Mouse (Mus musculus): ENCODE results near the gene Tle2.
A peak's percentile ranks its signal among the peaks of the same experiment; 100 is the strongest.

Tle2 gene

GRCm38 (mm10) chr10:81541803-81542202 lies 32.6 kb upstream of the Tle2 start:
- Histone ChIP-seq H3K4me1 (replicated peaks; ENCODE audit: low read depth, low read length) (peaks cover 69% of the 10 kb centered on the region), H3K4me3 (replicated peaks; ENCODE audit: low read length) (peak overlapping the region; percentile 91), H3K27me3 (ENCODE audit: insufficient read depth, low read length) (peaks cover 13% of the 10 kb centered on the region), H3K9me3 (ENCODE audit: low read length) (no peaks in the 10 kb centered on the region), H3K36me3 (ENCODE audit: insufficient read depth, low read length) (peaks cover 43% of the 10 kb centered on the region)
- TF ChIP-seq POU5F1 (IDR thresholded peaks at IDR 0.05; ENCODE audit: borderline replicate concordance, low read length): no peak
- TF ChIP-seq NANOG (IDR thresholded peaks at IDR 0.05; ENCODE audit: borderline replicate concordance, low read length): no peak
- no peak for TF ChIP-seq CTCF (conservative IDR thresholded peaks at IDR 0.05; ENCODE audit: low read length)

GRCm38 (mm10) chr10:81542727-81543460 lies 31.5 kb upstream of the Tle2 start:
- peak overlapping the region; percentile 91 for H3K4me3 ChIP-seq (replicated peaks; ENCODE audit: low read length)
- H3K9me3 ChIP-seq (ENCODE audit: low read length): no peaks in the 10 kb centered on the region
- H3K4me1 ChIP-seq (replicated peaks; ENCODE audit: low read depth, low read length): peaks cover 65% of the 10 kb centered on the region
- H3K27me3 ChIP-seq (ENCODE audit: insufficient read depth, low read length): peaks cover 13% of the 10 kb centered on the region
- no peak for TF ChIP-seq NANOG (IDR thresholded peaks at IDR 0.05; ENCODE audit: borderline replicate concordance, low read length)
- no peak for TF ChIP-seq CTCF (conservative IDR thresholded peaks at IDR 0.05; ENCODE audit: low read length)
- no peak for TF ChIP-seq POU5F1 (IDR thresholded peaks at IDR 0.05; ENCODE audit: borderline replicate concordance, low read length)
- H3K36me3 ChIP-seq (ENCODE audit: insufficient read depth, low read length): peaks cover 39% of the 10 kb centered on the region

- Histone ChIP-seq H3K4me1 (replicated peaks; ENCODE audit: low read depth, low read length) (peaks cover 66% of the 10 kb centered on the region), H3K4me3 (replicated peaks; ENCODE audit: low read length) (peak overlapping the region; percentile 91), H3K27me3 (ENCODE audit: insufficient read depth, low read length) (peaks cover 13% of the 10 kb centered on the region), H3K9me3 (ENCODE audit: low read length) (no peaks in the 10 kb centered on the region), H3K36me3 (ENCODE audit: insufficient read depth, low read length) (peaks cover 31% of the 10 kb centered on the region)
- TF ChIP-seq POU5F1 (IDR thresholded peaks at IDR 0.05; ENCODE audit: borderline replicate concordance, low read length): no peak
These were observed 30.7 kb upstream of the Tle2 start for GRCm38 (mm10) chr10:81543633-81544032.

GRCm38 (mm10) chr10:81544296-81545160 lies 29.8 kb upstream of the Tle2 start:
- Histone ChIP-seq H3K4me3 (replicated peaks; ENCODE audit: low read length) (peak overlapping the region; percentile 91), H3K27me3 (ENCODE audit: insufficient read depth, low read length) (peaks cover 13% of the 10 kb centered on the region), H3K36me3 (ENCODE audit: insufficient read depth, low read length) (peaks cover 22% of the 10 kb centered on the region), H3K9me3 (ENCODE audit: low read length) (no peaks in the 10 kb centered on the region), H3K4me1 (replicated peaks; ENCODE audit: low read depth, low read length) (peaks cover 69% of the 10 kb centered on the region)
- TF ChIP-seq NANOG (IDR thresholded peaks at IDR 0.05; ENCODE audit: borderline replicate concordance, low read length): no peak
- no peak for TF ChIP-seq CTCF (conservative IDR thresholded peaks at IDR 0.05; ENCODE audit: low read length)
- no peak for TF ChIP-seq POU5F1 (IDR thresholded peaks at IDR 0.05; ENCODE audit: borderline replicate concordance, low read length)

GRCm38 (mm10) chr10:81545161-81545747 lies 29.1 kb upstream of the Tle2 start, which contains the start of gene Gna11:
Gna11 (minus strand) TSS chr10:81545190.
- Histone ChIP-seq H3K9me3 (ENCODE audit: low read length) (no peaks in the 10 kb centered on the region), H3K4me3 (replicated peaks; ENCODE audit: low read length) (peak within 1 kb of the TSS; percentile 91), H3K4me1 (replicated peaks; ENCODE audit: low read depth, low read length) (peaks cover 68% of the 10 kb centered on the region), H3K36me3 (ENCODE audit: insufficient read depth, low read length) (peaks cover 15% of the 10 kb centered on the region), H3K27me3 (ENCODE audit: insufficient read depth, low read length) (peaks cover 13% of the 10 kb centered on the region)
- no peak for TF ChIP-seq NANOG (IDR thresholded peaks at IDR 0.05; ENCODE audit: borderline replicate concordance, low read length)
- TF ChIP-seq POU5F1 (IDR thresholded peaks at IDR 0.05; ENCODE audit: borderline replicate concordance, low read length): no peak
- no peak for TF ChIP-seq CTCF (conservative IDR thresholded peaks at IDR 0.05; ENCODE audit: low read length)

- Histone ChIP-seq H3K4me3 (replicated peaks; ENCODE audit: low read length) (no peak overlapping the region), H3K27me3 (ENCODE audit: insufficient read depth, low read length) (peaks cover 13% of the 10 kb centered on the region)
These were observed 28.0 kb upstream of the Tle2 start for GRCm38 (mm10) chr10:81546332-81546731.

GRCm38 (mm10) chr10:81546788-81547571 lies 27.4 kb upstream of the Tle2 start:
- Histone ChIP-seq H3K4me3 (replicated peaks; ENCODE audit: low read length) (no peak overlapping the region), H3K36me3 (ENCODE audit: insufficient read depth, low read length) (peaks cover 5% of the 10 kb centered on the region; the same call in 1 of the 2 replicates), H3K4me1 (replicated peaks; ENCODE audit: low read depth, low read length) (peaks cover 61% of the 10 kb centered on the region), H3K9me3 (ENCODE audit: low read length) (no peaks in the 10 kb centered on the region), H3K27me3 (ENCODE audit: insufficient read depth, low read length) (peaks cover 13% of the 10 kb centered on the region)
- no peak for TF ChIP-seq NANOG (IDR thresholded peaks at IDR 0.05; ENCODE audit: borderline replicate concordance, low read length)
- no peak for TF ChIP-seq CTCF (conservative IDR thresholded peaks at IDR 0.05; ENCODE audit: low read length)
- TF ChIP-seq POU5F1 (IDR thresholded peaks at IDR 0.05; ENCODE audit: borderline replicate concordance, low read length): no peak

More at GRCm38 (mm10) chr10:81546332-81546731, 28.0 kb upstream of the Tle2 start:
- peaks cover 7% of the 10 kb centered on the region for H3K36me3 ChIP-seq (ENCODE audit: insufficient read depth, low read length)
- H3K9me3 ChIP-seq (ENCODE audit: low read length): no peaks in the 10 kb centered on the region
- no peak for TF ChIP-seq NANOG (IDR thresholded peaks at IDR 0.05; ENCODE audit: borderline replicate concordance, low read length)
- no peak for TF ChIP-seq POU5F1 (IDR thresholded peaks at IDR 0.05; ENCODE audit: borderline replicate concordance, low read length)
- no peak for TF ChIP-seq CTCF (conservative IDR thresholded peaks at IDR 0.05; ENCODE audit: low read length)
- H3K4me1 ChIP-seq (replicated peaks; ENCODE audit: low read depth, low read length): peaks cover 61% of the 10 kb centered on the region

Measured in E14TG2a.4 (cell line).